28 mouse cellular contexts compared by ENCODE assay signal in the genomic region with DNA sequence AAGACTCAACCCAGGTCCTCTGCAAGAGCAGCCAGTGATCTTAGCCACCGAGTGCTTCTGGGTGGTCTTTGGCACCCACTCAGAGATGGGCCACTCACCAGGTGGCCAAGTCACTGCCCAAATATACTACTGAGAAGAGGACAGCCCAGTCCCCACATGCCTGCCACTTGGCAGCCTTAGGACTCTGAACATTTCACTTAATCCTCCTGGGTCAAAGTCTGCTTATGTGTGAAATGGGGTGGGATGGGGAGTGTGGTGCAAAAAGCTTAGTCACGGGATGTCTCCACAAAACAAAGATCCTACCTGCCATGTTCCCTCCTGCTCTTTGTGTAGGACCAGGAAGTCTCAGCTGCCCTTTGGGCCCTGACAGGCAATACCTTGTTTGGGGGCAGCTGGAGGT. TPM values are rescaled to one million over a fixed set of nuclear protein-coding genes. Genes with fewer than 3 reads are reported as not detected.
"Had no signal": no experiment of that assay in that cellular context is flagged by ENCODE, and none has a peak within 500 bp of the region (broad histone marks: within the 10 kb centered on the region; RNA-seq: fewer than 3 reads in every experiment).

No protein-coding gene starts in this region.

- H3K4me3 ChIP-seq: gastrocnemius, adult 2 months; heart, adult 2 months; heart, embryonic 13.5 days; heart, embryonic 15.5 days; hindbrain, embryonic 13.5 days; kidney, embryonic 15.5 days; limb, embryonic 13.5 days; limb, embryonic 15.5 days; liver, embryonic 12.5 days had no signal

- H3K4me2 ChIP-seq: heart, embryonic 11.5 days; heart, embryonic 13.5 days; heart, embryonic 15.5 days; hindbrain, embryonic 13.5 days; kidney, embryonic 15.5 days; limb, embryonic 13.5 days; limb, embryonic 15.5 days; liver, embryonic 12.5 days had no signal

- DNase-seq: gastrocnemius, adult 2 months; gastrocnemius, postnatal 10 days; gastrocnemius, postnatal 25 days; heart, adult 2 months; heart, postnatal 14 days; heart, postnatal 36 days; kidney, postnatal 25 days; layer of hippocampus, adult 9-11 months; layer of hippocampus, postnatal 36 days; left cerebral cortex, postnatal 4 days; lung, adult 18-20 months had no signal

- H3K9ac ChIP-seq: heart, embryonic 13.5 days; heart, embryonic 15.5 days; hindbrain, embryonic 13.5 days; kidney, embryonic 15.5 days; limb, embryonic 13.5 days; limb, embryonic 15.5 days; liver, embryonic 12.5 days; liver, embryonic 14.5 days had no signal

- H3K4me1 ChIP-seq: limb, embryonic 15.5 days had no signal

- H3K9me3 ChIP-seq: heart, embryonic 13.5 days; heart, embryonic 15.5 days; hindbrain, embryonic 13.5 days; kidney, embryonic 15.5 days; limb, embryonic 13.5 days; limb, embryonic 15.5 days; liver, embryonic 12.5 days had no signal

- H3K36me3 ChIP-seq: heart, embryonic 13.5 days; heart, embryonic 15.5 days; hindbrain, embryonic 13.5 days; kidney, embryonic 15.5 days; limb, embryonic 13.5 days; limb, embryonic 15.5 days; liver, embryonic 12.5 days had no signal

- H3K27ac ChIP-seq: gastrocnemius, adult 2 months; heart, adult 2 months; heart, embryonic 13.5 days; heart, embryonic 15.5 days; hindbrain, embryonic 13.5 days; kidney, embryonic 15.5 days; kidney, postnatal 0 days; limb, embryonic 13.5 days; limb, embryonic 15.5 days; liver, embryonic 12.5 days; liver, embryonic 14.5 days had no signal

- ATAC-seq: forebrain, embryonic 16.5 days; hindbrain, embryonic 16.5 days; inflammation-experienced regulatory T-cells, adult 6 months; liver, embryonic 12.5 days had no signal

RNA-seq across cellular contexts. Expression of a gene that starts 35.9 kb away (rescaled TPM):
- polyA plus RNA-seq: forebrain, embryonic 16.5 days; heart, adult 2 months; heart, embryonic 15.5 days; heart, postnatal 0 days; inflammation-experienced regulatory T-cells, adult 6 months; kidney, embryonic 15.5 days; kidney, postnatal 0 days; limb, embryonic 11.5 days; limb, embryonic 13.5 days; limb, embryonic 15.5 days; liver, adult 2 months; liver, embryonic 12.5 days; liver, embryonic 14.5 days; liver, embryonic 16.5 days had no signal
